Mouse (Mus musculus) c-Kit-positive CD71-positive TER-119-positive erythroid progenitor cells, embryonic 14.5 days (primary cell): ENCODE data around the gene Brip1.

Experiments
- DNase-seq: peaks from one replicate; pipeline ENCODE4 v3.0.0-alpha.2; 2013; ENCODE audit warnings: low spot score

Gene Brip1

GRCm38 (mm10) chr11:86022439-86022838 lies 178.6 kb downstream of the Brip1 start:
- no peak for DNase-seq

GRCm38 (mm10) chr11:86020033-86020432 lies 181.0 kb downstream of the Brip1 start:
- no peak for DNase-seq

GRCm38 (mm10) chr11:86016242-86016641 lies 184.8 kb downstream of the Brip1 start:
- DNase-seq = no peak

GRCm38 (mm10) chr11:86013087-86013486 lies 187.9 kb downstream of the Brip1 start:
- DNase-seq = no peak

GRCm38 (mm10) chr11:86010458-86010857 lies 190.5 kb downstream of the Brip1 start:
- DNase-seq = no peak

- DNase-seq = no peak
Observed at GRCm38 (mm10) chr11:86008211-86008905, 192.6 kb downstream of the Brip1 start.
